Comparison of ENCODE assay signal across 2 mouse cellular contexts in genomic region chr13:21930981-21931380, GRCm38 (mm10).
A peak's percentile ranks its signal among the peaks of the same experiment; 100 is the strongest.
TF ChIP-seq lines count a peak whose summit lies in the region.

No protein-coding gene starts in this region.

TF ChIP-seq in CH12.LX, 34 proteins besides CTCF, POLR2A, EP300 and RAD21:
- TF ChIP-seq JUND (conservative IDR thresholded peaks at IDR 0.05; ENCODE audit: low read depth, low read length) (no peak), MAFK (IDR thresholded peaks at IDR 0.05; ENCODE audit: insufficient replicate concordance, low read length) (peak; percentile 88), NRF1 (IDR thresholded peaks at IDR 0.05; ENCODE audit: low read depth, low read length) (0 out of 2 replicates have a peak, but pooled peaks have one; percentile 8), ZMIZ1 (IDR thresholded peaks at IDR 0.05; ENCODE audit: low read depth, low read length) (no peak), TBP (conservative IDR thresholded peaks at IDR 0.05; ENCODE audit: low read depth, low read length) (peak; percentile 99), ELF1 (IDR thresholded peaks at IDR 0.05; ENCODE audit: low read depth, low read length) (peak; percentile 92)
TF ChIP-seq in CH12.LX: peak in this region for 4.

TF ChIP-seq in MEL, 35 proteins besides CTCF, POLR2A, EP300 and RAD21:
- no peak for TF ChIP-seq ZKSCAN1 (IDR thresholded peaks at IDR 0.05; ENCODE audit: low read depth, low read length)
- TF ChIP-seq POLR2AphosphoS5 (IDR thresholded peaks at IDR 0.05; ENCODE audit: borderline replicate concordance, low read depth, low read length): no peak
- peak; percentile 99 for TF ChIP-seq TBP (IDR thresholded peaks at IDR 0.05; ENCODE audit: low read depth, low read length)
- 0 out of 2 replicates have a peak, but pooled peaks have one; percentile 21 for TF ChIP-seq GATA1 (IDR thresholded peaks at IDR 0.05; ENCODE audit: low read depth, low read length)
- TF ChIP-seq USF2 (IDR thresholded peaks at IDR 0.05; ENCODE audit: borderline replicate concordance in 1 of 2, insufficient read depth in 1 of 2, low read depth in 1 of 2, low read length in 2 of 2): no peak
- no peak for TF ChIP-seq MAX (IDR thresholded peaks at IDR 0.05; ENCODE audit: low read length)
- no peak for TF ChIP-seq ETS1 (IDR thresholded peaks at IDR 0.05; ENCODE audit: low read depth, low read length)
- no peak for TF ChIP-seq SIN3A (IDR thresholded peaks at IDR 0.05; ENCODE audit: low read length)
- TF ChIP-seq TAL1 (IDR thresholded peaks at IDR 0.05; ENCODE audit: low read length): no peak
- TF ChIP-seq CHD2 (IDR thresholded peaks at IDR 0.05; ENCODE audit: low read length): no peak
- no peak for TF ChIP-seq KAT2A (conservative IDR thresholded peaks at IDR 0.05; ENCODE audit: low read depth, low read length)
- TF ChIP-seq SMC3 (IDR thresholded peaks at IDR 0.05; ENCODE audit: low read depth, low read length): no peak
- TF ChIP-seq GABPA (IDR thresholded peaks at IDR 0.05; ENCODE audit: low read depth, low read length): no peak
